8 mouse cellular contexts compared by ENCODE assay signal in the genomic region with DNA sequence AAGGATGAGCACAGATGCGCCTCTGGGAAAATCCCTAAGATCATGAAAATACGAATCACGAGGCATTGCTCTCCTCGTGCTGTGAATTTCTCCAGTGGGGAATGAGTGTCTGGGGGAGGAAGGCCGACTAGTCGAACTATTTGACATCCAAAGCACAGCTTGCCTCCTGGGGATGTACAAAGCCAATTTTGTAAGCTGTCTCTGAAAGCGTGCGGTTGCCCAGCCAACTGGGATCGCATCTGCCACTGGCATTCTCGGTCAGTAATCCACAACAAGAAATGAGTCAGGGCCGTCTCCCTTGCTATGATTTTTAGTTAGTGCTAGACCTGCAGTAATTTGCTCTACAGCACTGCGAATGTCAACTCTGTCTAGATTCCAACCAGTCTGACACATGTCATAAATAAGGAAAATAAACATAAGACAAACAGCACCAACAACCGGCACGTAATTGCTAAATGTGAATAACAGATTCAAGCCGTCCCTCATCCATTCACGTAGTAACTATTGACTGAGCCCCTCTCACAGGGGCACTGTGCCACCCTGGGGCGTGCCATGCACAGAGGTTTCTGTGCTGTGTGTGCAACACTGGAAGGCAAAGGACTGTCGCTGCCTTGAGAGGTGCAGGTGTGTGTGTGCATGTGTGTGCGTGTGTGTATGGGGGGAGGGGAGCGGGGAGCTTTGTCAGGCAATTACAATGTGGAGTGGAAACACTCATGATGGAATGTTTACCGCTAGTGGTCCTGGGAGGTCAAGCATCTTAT. TPM values are rescaled to one million over a fixed set of nuclear protein-coding genes. Genes with fewer than 3 reads are reported as not detected.
DNase-seq lines count a peak whose midpoint lies in the region; ATAC-seq lines count a peak whose summit lies in the region.

No protein-coding gene starts in this region.

- H3K9ac ChIP-seq in hindbrain, embryonic 14.5 days: no peak overlapping the region
- H3K9ac ChIP-seq in midbrain, embryonic 11.5 days (ENCODE audit: low read length): no peak overlapping the region

- H3K9me3 ChIP-seq in hindbrain, embryonic 14.5 days (ENCODE audit: control insufficient read depth, low read length): no peaks in the 10 kb centered on the region
- no peaks in the 10 kb centered on the region for H3K9me3 ChIP-seq in midbrain, embryonic 11.5 days (ENCODE audit: control insufficient read depth, low read length)

- peak overlapping the region; percentile 79 for H3K27ac ChIP-seq in hindbrain, embryonic 14.5 days
- peak overlapping the region; percentile 53 for H3K27ac ChIP-seq in midbrain, embryonic 11.5 days (ENCODE audit: low read depth, low read length)

- ATAC-seq in hindbrain, embryonic 14.5 days (ENCODE audit: low FRiP score): peak; percentile 83
- ATAC-seq in midbrain, embryonic 11.5 days (ENCODE audit: low FRiP score): peak; percentile 75
- no peak for ATAC-seq in erythroid progenitor cell, adult 5-6 weeks (replicated peaks; ENCODE audit: low FRiP score, poor library complexity, severe bottlenecking)

- DNase-seq in heart, adult 11 months: peak; percentile 86
- DNase-seq in heart, postnatal 36 days: no peak
- DNase-seq in hindbrain, embryonic 14.5 days (ENCODE audit: low spot score): peak; percentile 72
- peak; percentile 88 for DNase-seq in midbrain, embryonic 11.5 days (ENCODE audit: low spot score, missing footprints)
- peak; percentile 62 for DNase-seq in telencephalon, adult 2 months (ENCODE audit: low read depth, low spot score)
- no peak for DNase-seq in ovary, postnatal 10 days (ENCODE audit: low spot score)
- DNase-seq in embryo, embryonic 11 days: no peak

- intact Hi-C loops in heart, postnatal 36 days (cut with DNase I): no loop called here

- H3K36me3 ChIP-seq in hindbrain, embryonic 14.5 days (replicated peaks; ENCODE audit: control insufficient read depth, insufficient read depth): no peaks in the 10 kb centered on the region
- no peaks in the 10 kb centered on the region for H3K36me3 ChIP-seq in midbrain, embryonic 11.5 days (ENCODE audit: control insufficient read depth, insufficient read depth, low read length)

- WGBS in hindbrain, embryonic 14.5 days: 37% methylated on average over 21 of the region's 21 CpGs
- WGBS in midbrain, embryonic 11.5 days: 66% methylated on average over 21 of the region's 21 CpGs

- H3K4me3 ChIP-seq in hindbrain, embryonic 14.5 days (replicated peaks; ENCODE audit: low read length): no peak overlapping the region
- no peak overlapping the region for H3K4me3 ChIP-seq in midbrain, embryonic 11.5 days (ENCODE audit: low read depth, low read length)

- H3K4me2 ChIP-seq in hindbrain, embryonic 14.5 days (replicated peaks): peak overlapping the region; percentile 0; the same call in 1 of the 2 replicates
- no peak overlapping the region for H3K4me2 ChIP-seq in midbrain, embryonic 11.5 days

- peaks cover 14% of the 10 kb centered on the region for H3K4me1 ChIP-seq in hindbrain, embryonic 14.5 days (replicated peaks; ENCODE audit: control insufficient read depth, insufficient read depth, low read length)
- peaks cover 13% of the 10 kb centered on the region for H3K4me1 ChIP-seq in midbrain, embryonic 11.5 days (ENCODE audit: control insufficient read depth, insufficient read depth, low read length)

- H3K27me3 ChIP-seq in hindbrain, embryonic 14.5 days (ENCODE audit: control insufficient read depth, insufficient read depth, low read length): no peaks in the 10 kb centered on the region
- H3K27me3 ChIP-seq in midbrain, embryonic 11.5 days (ENCODE audit: control insufficient read depth, insufficient read depth, low read length): no peaks in the 10 kb centered on the region

RNA-seq across cellular contexts. Expression of a gene that starts 59.9 kb away (rescaled TPM):
- 10 to 100 TPM; 47.0 to 49.2 TPM for total RNA-seq in heart, postnatal 36 days (2021)
- 58.0 and 58.5 TPM in 2 replicates for polyA plus RNA-seq in hindbrain, embryonic 14.5 days (2014; fragmentation: Nextera tagmentation; extraction: Ambion mirVana)
- 54.1 and 55.9 TPM in 2 replicates for polyA plus RNA-seq in midbrain, embryonic 11.5 days (2014; fragmentation: Nextera tagmentation; extraction: Ambion mirVana)
- total RNA-seq in erythroid progenitor cell, adult 5-6 weeks (2015; ENCODE audit: low replicate concordance): 6.5 and 8.4 TPM in 2 replicates
- total RNA-seq in erythroid progenitor cell, adult 5-6 weeks (2017; ENCODE audit: low replicate concordance): 7.0 and 13.6 TPM in 2 replicates

Comparison
In these comparisons a context has a peak if more than half of its experiments do, and no peak if none do; other contexts are left out.
1. DNase-seq: peak in heart, adult 11 months (single experiment), hindbrain, embryonic 14.5 days (single experiment), midbrain, embryonic 11.5 days (single experiment) and telencephalon, adult 2 months (single experiment); none in heart, postnatal 36 days (0 of 2), ovary, postnatal 10 days (single experiment) and embryo, embryonic 11 days (single experiment).